Mouse (Mus musculus): ENCODE measurements at regions not wholly inside any gene's neighbourhood (a gene's known extent, or its start where the extent isn't known, plus 50 kb on each side); places are given as distances from the start of the nearest gene placed in this dataset.

DNA sequence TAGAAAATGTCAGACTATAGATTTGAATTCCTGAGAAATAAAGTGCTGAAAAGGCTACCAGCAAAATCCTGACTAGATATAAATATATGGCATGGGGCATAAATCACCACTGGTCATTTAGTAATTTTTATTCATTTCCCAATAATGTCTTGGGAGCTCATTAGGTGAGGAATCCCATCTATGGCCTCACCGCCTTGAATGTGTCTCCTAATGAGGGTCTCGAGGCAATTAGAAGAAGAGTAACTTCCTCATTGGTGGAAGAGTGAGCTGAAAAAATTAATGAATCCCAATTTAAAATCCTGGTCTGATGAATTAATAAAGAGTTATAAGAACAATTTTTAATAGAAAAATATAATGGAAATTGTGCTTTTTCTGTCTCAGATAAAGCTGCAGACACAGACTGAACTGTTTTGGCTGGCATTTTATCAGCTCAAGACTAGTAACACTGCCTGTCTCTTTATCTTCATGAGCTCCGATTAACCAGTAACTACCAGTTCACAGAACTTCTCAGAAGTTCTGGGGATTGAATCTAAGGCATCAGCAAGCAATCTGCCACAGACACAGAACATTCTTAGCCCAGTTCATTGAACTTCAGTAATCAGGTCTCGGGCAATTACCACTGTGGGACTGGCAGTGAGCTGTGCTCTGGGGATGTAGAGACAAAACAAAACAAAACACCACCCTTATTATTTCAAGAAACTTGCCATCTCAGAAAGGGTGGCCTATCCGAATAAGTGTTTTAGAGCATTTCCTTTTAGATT, 170.7 kb downstream of the Plpp3 start:
- no peak for DNase-seq

GRCm38 (mm10) chr4:105328776-105329175, 171.6 kb downstream of the Plpp3 start:
- peak; percentile 76 for DNase-seq

DNA sequence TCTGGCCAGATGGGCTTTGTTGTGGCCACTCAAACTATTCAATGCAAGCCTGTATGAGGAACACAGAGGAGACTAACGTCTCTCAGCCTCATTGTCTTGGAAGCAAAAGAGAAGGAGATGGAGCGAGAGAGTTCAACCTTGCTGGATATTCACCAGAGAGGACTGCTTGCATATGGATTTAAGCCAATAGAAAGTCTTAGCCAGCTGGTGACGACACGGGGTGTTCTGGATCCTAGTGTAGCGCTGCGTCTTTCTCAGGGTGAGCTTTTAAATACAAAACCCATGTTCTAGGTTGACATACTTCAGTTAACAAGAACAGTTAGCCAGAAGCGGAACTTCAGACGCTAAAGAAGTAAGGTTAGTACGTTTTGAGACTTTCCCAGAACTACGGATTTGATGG, 174.9 kb downstream of the Plpp3 start:
- peak; percentile 43 for DNase-seq

- DNase-seq = no peak
Observed at GRCm38 (mm10) chr4:105335872-105336271, 178.7 kb downstream of the Plpp3 start.

DNA sequence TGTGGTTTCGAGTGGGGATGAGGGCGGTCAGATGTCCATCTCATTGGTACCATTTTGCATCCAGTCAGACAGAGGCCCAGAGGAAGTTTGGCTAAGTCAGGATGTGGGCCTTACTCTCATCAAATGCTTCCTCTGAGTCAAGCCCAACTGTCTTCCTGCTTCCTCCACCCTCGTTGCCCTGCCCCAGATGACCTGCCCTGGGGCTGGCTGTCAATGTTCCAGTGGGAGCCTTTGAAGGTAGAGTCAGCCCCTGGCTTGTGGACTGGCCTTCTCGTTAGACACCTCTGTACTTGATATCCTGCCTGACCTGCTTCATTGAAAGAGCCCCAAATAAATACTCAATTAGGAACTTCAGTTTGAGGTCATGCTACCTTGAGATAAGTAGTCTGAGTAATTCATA, 179.4 kb downstream of the Plpp3 start:
- no peak for DNase-seq

GRCm38 (mm10) chr4:105338131-105338530, 181.0 kb downstream of the Plpp3 start:
- DNase-seq = no peak

- DNase-seq = peak; percentile 30
Observed at GRCm38 (mm10) chr4:105338861-105339260, 181.7 kb downstream of the Plpp3 start.

DNA sequence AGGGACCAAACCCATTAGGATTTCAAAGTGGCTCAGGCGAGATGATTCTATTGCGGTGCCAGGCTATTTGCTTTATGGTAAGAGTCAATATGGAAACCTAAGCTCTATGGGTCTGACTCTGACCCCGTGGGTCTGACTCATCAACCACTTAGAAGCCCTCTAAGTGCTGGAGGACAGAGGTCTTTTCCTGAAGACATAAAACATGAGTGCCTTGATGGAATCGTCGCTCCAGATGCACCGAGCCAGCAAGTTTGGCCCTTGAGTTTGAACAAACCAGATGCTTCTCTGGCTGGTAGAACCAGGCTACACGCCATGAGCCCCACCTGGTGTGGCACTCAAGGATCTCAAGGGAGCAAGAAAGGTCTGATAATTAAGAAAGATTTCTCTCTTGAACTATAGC, 184.1 kb downstream of the Plpp3 start:
- no peak for DNase-seq

- DNase-seq = no peak
Observed at GRCm38 (mm10) chr4:105346846-105347245, 189.7 kb downstream of the Plpp3 start.

DNA sequence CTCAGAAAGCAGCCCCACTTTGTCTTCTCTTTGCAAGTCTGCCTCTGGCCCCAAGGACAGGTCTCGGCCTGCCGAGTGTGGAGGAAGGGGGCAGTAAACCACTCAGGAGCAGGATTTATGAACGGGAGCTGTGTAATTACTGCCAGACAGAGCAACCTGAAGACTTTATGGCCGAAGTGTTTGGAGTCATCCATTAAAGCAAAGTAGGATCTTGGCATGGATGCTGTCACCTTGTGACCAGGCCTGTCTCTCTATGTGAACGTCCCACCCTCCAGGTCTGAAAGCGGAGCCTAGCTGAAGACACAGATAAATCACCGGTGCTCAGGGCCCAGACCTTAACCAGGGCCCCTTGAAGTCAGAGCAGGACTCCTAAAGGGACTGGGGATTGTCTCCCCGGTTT, 190.8 kb downstream of the Plpp3 start:
- no peak for DNase-seq

GRCm38 (mm10) chr4:105349316-105350207, 192.4 kb downstream of the Plpp3 start:
- DNase-seq = no peak

DNA sequence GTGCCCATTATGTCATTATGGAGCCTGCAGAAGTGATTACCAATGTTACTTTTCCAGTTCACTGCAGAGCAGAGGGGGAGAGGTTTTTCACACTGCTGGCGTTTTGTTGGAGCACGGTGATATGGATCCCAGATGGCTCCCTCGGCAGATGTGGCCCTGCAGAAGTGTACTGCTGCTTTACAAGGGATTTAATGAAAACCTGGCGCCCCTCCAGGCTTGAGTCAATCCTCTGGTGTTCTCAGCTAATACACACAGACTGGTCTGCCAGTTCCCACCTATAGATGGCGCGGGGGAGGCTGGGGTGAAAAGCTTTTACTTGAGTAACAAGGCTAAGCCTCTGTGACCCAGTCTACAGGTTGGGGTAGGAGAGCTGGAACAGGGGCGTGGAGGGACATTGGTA, 195.2 kb downstream of the Plpp3 start:
- peak; percentile 34 for DNase-seq

DNA sequence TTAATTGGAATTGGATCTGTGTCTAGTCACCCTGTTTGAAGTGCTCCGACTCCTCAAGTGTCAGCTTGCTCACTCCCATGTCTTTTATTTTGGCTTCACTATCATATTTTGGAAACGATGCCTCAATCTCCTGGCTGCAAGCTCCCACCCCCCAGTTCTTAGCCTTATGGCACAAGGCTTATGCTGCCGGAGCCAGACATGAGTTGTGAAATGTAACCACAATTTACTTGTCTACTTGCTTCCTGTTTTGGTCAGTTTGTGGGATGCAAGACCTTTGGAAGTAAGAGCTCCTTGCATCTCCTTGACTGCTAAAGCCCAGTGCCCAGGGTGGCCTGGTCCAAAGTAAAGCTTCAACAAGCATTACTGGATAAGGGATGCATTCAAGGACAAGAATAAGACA, 195.8 kb downstream of the Plpp3 start:
- DNase-seq = no peak

- no peak for DNase-seq
Observed at GRCm38 (mm10) chr4:105354097-105354496, 196.9 kb downstream of the Plpp3 start.

DNA sequence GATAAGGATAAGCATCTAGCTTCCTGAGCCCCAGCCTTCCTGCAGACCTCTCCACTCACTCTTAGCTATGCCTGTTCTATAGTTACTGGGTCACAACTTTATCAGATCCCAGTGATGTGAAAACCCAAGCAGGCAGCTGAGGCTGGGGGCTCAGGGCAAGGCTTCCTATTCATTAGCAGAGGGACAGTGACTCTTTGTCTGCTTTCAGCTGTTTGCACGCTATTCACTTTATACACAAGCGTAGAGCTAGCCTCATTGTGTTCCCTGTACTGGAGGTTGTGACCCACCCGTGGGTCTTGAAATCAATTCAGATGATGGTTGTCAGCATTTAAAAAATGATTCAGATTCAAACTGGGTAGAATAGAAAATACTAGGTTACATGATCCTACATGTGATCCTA, 199.5 kb downstream of the Plpp3 start:
- DNase-seq = no peak

GRCm38 (mm10) chr4:105358725-105359124, 201.6 kb downstream of the Plpp3 start:
- peak; percentile 39 for DNase-seq

DNA sequence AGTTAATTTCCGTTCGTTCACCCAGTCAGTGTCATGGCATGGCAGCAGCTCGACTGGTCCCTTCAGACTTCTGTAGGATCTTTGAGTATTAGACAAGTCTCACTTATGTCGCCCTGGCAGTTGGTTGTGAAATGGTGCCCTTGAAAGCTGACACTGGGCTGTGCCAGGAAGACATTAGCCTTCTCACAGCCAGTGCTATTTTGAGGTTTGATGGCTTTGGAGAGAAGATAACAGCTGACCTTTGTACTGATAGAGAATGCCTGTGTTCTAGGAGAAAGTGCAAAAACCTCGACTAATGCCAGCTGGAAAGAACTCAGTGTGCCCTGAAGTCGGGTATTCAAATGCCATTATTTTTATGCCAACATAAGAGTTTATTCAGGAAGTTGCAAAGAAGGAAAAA, 207.3 kb downstream of the Plpp3 start:
- peak; percentile 70 for DNase-seq

DNA sequence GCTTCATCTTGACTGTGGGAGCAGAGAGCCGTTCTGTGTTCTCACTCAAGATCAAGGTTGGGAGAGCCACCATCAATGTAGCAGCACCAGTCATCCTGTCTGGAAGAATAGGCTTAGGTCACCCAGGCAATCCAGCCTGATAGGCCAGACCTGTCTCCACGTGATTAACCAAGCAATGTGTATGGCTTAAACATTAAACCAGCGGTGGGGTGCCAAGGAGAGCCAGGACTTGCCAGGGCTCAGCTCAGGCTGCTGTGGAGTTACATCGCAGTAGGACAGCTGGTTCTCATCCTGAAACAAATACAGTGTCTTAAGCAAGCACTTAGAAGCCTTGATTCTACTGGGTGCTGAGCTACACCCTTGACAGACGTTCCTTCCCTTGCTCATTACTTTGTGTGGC, 207.9 kb downstream of the Plpp3 start:
- DNase-seq = peak; percentile 8

DNA sequence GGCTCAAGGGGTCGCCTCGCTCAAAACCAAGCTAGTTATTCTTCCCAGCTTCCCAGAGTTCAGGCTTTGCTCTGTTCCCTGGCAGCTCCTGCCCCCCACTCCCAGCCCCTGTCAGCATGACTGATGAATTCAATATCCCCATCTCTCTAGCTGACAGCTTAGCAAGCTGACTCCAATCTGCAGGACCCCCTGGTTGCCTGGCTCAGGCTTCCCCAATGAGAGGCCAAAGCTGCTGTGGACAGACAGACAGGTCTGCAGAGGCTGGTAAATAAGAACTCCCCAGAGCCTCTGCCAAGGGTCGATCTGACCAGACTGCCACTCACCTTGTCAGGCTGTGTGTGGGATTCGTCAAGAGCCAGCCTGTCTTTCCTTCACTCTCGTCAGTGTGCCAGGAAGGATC, 219.4 kb downstream of the Plpp3 start:
- DNase-seq = no peak

GRCm38 (mm10) chr4:105377469-105378187, 220.5 kb downstream of the Plpp3 start:
- DNase-seq = no peak

GRCm38 (mm10) chr4:105384826-105385225, 227.7 kb downstream of the Plpp3 start:
- DNase-seq = no peak

GRCm38 (mm10) chr4:105385481-105385880, 228.3 kb downstream of the Plpp3 start:
- DNase-seq = no peak

DNA sequence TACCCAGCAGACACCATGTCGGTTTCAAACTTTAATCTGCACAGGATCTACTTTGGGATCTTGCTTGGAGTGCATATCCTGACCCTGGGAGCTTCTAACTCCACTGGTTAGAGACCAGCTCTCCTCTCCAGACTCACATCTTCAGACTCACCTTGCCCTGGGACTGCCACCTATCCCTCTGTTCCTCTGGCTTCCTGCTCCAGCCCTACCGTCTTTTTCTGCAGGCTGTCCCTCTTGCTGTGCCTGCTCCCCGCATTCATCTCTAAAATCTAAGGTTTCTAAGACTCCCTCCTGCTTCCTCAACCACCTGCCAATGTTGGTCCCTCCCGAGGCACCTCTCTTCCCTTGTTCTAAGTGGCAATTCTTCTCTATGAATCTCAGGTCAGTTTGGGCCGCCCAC, 233.2 kb downstream of the Plpp3 start:
- DNase-seq = peak; percentile 37
